Mouse (Mus musculus) liver, embryonic 14.5 days (tissue): ENCODE results near the gene Pllp. TPM values are rescaled to one million over a fixed set of nuclear protein-coding genes. Genes with fewer than 3 reads are reported as not detected.
A peak's percentile ranks its signal among the peaks of the same experiment; 100 is the strongest.

Source experiments
- ATAC-seq: fragments of 200-750 bp; cut with Nextera tagmentation; 2 replicates; pipeline ENCODE4 v1.8.0; 2017; ENCODE audit warnings: moderate number of reproducible peaks, mild to moderate bottlenecking, moderate library complexity; ENCODE audit not compliant: insufficient read depth
- DNase-seq, 3 experiments: peaks; one replicate each; pipeline ENCODE4 v3.0.0-alpha.2; 2012 to 2013; ENCODE audit warnings: low read depth in 3 of 3, low spot score in 3 of 3
- H3K27ac ChIP-seq: fragments of 300-500 bp; sonication (generic); 2 replicates; pipeline ENCODE4 v1.5.1; 2014; ENCODE audit warnings: moderate library complexity, mild to moderate bottlenecking, control low read depth, inconsistent platforms
- H3K27me3 ChIP-seq: fragments of 300-500 bp; sonication (generic); 2 replicates; pipeline ENCODE4 v1.6.1; 2014; ENCODE audit warnings: mild to moderate bottlenecking, low read length, moderate library complexity; ENCODE audit not compliant: control insufficient read depth, insufficient read depth
- H3K36me3 ChIP-seq: fragments of 300-500 bp; sonication (generic); replicated peaks from 2 replicates; pipeline ENCODE4 v1.6.1; 2014; ENCODE audit warnings: low read depth; ENCODE audit not compliant: control insufficient read depth, insufficient read depth
- H3K4me1 ChIP-seq, 2 experiments: fragments of 200-500 bp in 1 of 2; fragments of 300-500 bp in 1 of 2; sonication (generic) in 1 of 2; replicated peaks; 2 replicates each; pipeline ENCODE4 v1.6.1; 2012 to 2014; ENCODE audit warnings: antibody characterized with exemption in 1 of 2, inconsistent platforms in 1 of 2, low read length in 1 of 2; ENCODE audit not compliant: control insufficient read depth in 2 of 2, insufficient read depth in 2 of 2
- H3K4me2 ChIP-seq: fragments of 300-500 bp; sonication (generic); 2 replicates; pipeline ENCODE4 v1.6.1; 2014; ENCODE audit warnings: low read depth, mild to moderate bottlenecking, control low read depth, moderate library complexity
- H3K4me3 ChIP-seq, 2 experiments: fragments of 200-500 bp in 1 of 2; fragments of 300-500 bp in 1 of 2; sonication (generic) in 1 of 2; 2 replicates each; pipeline ENCODE4 v1.5.1; 2012 to 2014; ENCODE audit warnings: low read depth in 2 of 2, low read length in 2 of 2, mild to moderate bottlenecking in 2 of 2, control low read depth in 1 of 2, inconsistent platforms in 1 of 2, moderate library complexity in 1 of 2; ENCODE audit not compliant: insufficient read depth in 1 of 2
- H3K9ac ChIP-seq: fragments of 300-500 bp; sonication (generic); replicated peaks from 2 replicates; pipeline ENCODE4 v1.6.1; 2014; ENCODE audit warnings: mild to moderate bottlenecking, control low read depth, moderate library complexity
- H3K9me3 ChIP-seq: fragments of 300-500 bp; sonication (generic); 2 replicates; pipeline ENCODE4 v1.6.1; 2016; ENCODE audit warnings: low read length, mixed read lengths; ENCODE audit not compliant: control insufficient read depth
- CTCF ChIP-seq: IDR thresholded peaks from 2 replicates; pipeline ENCODE4 v1.5.1; 2016; ENCODE audit warnings: antibody characterized with exemption, low read depth, control low read depth
- EP300 ChIP-seq: IDR thresholded peaks from 2 replicates; pipeline ENCODE4 v1.6.1; 2016; ENCODE audit warnings: antibody characterized with exemption, low read depth
- WGBS: fragments of 180-500 bp; shearing (Covaris S2); extraction: QIAGEN DNeasy Blood & Tissue Kit; methylation state at CpG from one replicate; pipeline ENCODE4 v1.1.7; 2014; ENCODE audit not compliant: insufficient replicate concordance; 5-methylcytosine and 5-hydroxymethylcytosine counted together
- polyA plus RNA-seq, 2 experiments: library from polyadenylated mRNA; depleted of rRNA in 1 of 2; stranded (reverse) in 1 of 2; unstranded in 1 of 2; fragments of >200 nt; fragmentation: Nextera tagmentation in 1 of 2; extraction: Ambion mirVana in 1 of 2; gene quantifications; 2 replicates each; pipeline versions ENCODE4 v1.2.1 to v1.2.3; 2012 to 2014

The Pllp gene
- polyA plus RNA-seq, 2 experiments, result 0.36 to 0.85 TPM

- H3K36me3 ChIP-seq, result peaks cover 20% of the 10 kb centered on the region
- TF ChIP-seq CTCF (no peak), EP300 (no peak)
- 10% methylated on average over 1 of the region's 1 CpGs for WGBS
Observed at GRCm38 (mm10) chr8:94645202-94645601, 50.9 kb downstream of the Pllp start.

GRCm38 (mm10) chr8:94641938-94642337 is 54.1 kb downstream of the Pllp start:
- no peaks in the 10 kb centered on the region for H3K9me3 ChIP-seq
- no peak overlapping the region for H3K9ac ChIP-seq
- no peak overlapping the region for H3K4me2 ChIP-seq
- no peak for DNase-seq
- no peaks in the 10 kb centered on the region for H3K27me3 ChIP-seq
- no peak for ATAC-seq
- H3K27ac ChIP-seq, result no peak overlapping the region
- peak; percentile 13; the same call in 1 of the 2 replicates for TF ChIP-seq CTCF
- no peak for TF ChIP-seq EP300
- peaks cover 29% of the 10 kb centered on the region for H3K36me3 ChIP-seq
- no peaks in the 10 kb centered on the region for H3K4me1 ChIP-seq
- 74% methylated on average over 3 of the region's 3 CpGs for WGBS
- no peak overlapping the region for H3K4me3 ChIP-seq

More at GRCm38 (mm10) chr8:94645202-94645601, 50.9 kb downstream of the Pllp start:
- no peaks in the 10 kb centered on the region for H3K27me3 ChIP-seq
- H3K27ac ChIP-seq, result no peak overlapping the region
- H3K9ac ChIP-seq, result no peak overlapping the region
- no peaks in the 10 kb centered on the region for H3K9me3 ChIP-seq
- no peak for DNase-seq
- H3K4me3 ChIP-seq, result no peak overlapping the region
- no peak overlapping the region for H3K4me2 ChIP-seq
- no peak for ATAC-seq
- H3K4me1 ChIP-seq, result peaks cover 0 to 2% of the 10 kb centered on the region in 2 experiments; a peak in 1 of 4 replicates

GRCm38 (mm10) chr8:94641183-94641582 is 54.9 kb downstream of the Pllp start:
- DNase-seq, result no peak
- Histone ChIP-seq H3K4me3 (no peak overlapping the region), H3K27ac (no peak overlapping the region), H3K36me3 (peaks cover 32% of the 10 kb centered on the region), H3K9ac (no peak overlapping the region), H3K4me1 (no peaks in the 10 kb centered on the region), H3K9me3 (no peaks in the 10 kb centered on the region), H3K4me2 (no peak overlapping the region), H3K27me3 (no peaks in the 10 kb centered on the region)
- WGBS, result 84% methylated on average over 2 of the region's 2 CpGs
- TF ChIP-seq EP300 (no peak), CTCF (no peak)
- ATAC-seq, result no peak

- Histone ChIP-seq H3K4me2 (peak overlapping the region; percentile 31), H3K4me1 (peaks cover 15 to 17% of the 10 kb centered on the region in 2 experiments), H3K9me3 (no peaks in the 10 kb centered on the region), H3K36me3 (peaks cover 18% of the 10 kb centered on the region), H3K27me3 (no peaks in the 10 kb centered on the region), H3K27ac (peak overlapping the region; percentile 46), H3K4me3 (no peak overlapping the region), H3K9ac (no peak overlapping the region)
- DNase-seq (peak; percentile 53 to 61 (median 59)), ATAC-seq (peak; percentile 94)
- peak; percentile 69 for TF ChIP-seq EP300
- TF ChIP-seq CTCF, result no peak
Observed at GRCm38 (mm10) chr8:94634211-94634610, 61.9 kb downstream of the Pllp start.

- DNase-seq (peak; percentile 16 to 23 (median 20)), ATAC-seq (peak; percentile 55)
- WGBS, result 20% methylated on average over 2 of the region's 2 CpGs
- peak overlapping the region; percentile 46 for H3K27ac ChIP-seq
- peak overlapping the region; percentile 31 for H3K4me2 ChIP-seq
- H3K9ac ChIP-seq, result no peak overlapping the region
- H3K4me3 ChIP-seq, result no peak overlapping the region
- peaks cover 18% of the 10 kb centered on the region for H3K36me3 ChIP-seq
- H3K27me3 ChIP-seq, result no peaks in the 10 kb centered on the region
- H3K9me3 ChIP-seq, result no peaks in the 10 kb centered on the region
- TF ChIP-seq CTCF (no peak), EP300 (peak; percentile 55; the same call in 1 of the 2 replicates)
- H3K4me1 ChIP-seq, result peaks cover 15 to 17% of the 10 kb centered on the region in 2 experiments
Observed at GRCm38 (mm10) chr8:94633564-94634194, 62.4 kb downstream of the Pllp start.

Other genes starting within 250 kb of the Pllp start
- 2.3 and 2.6 TPM in 2 replicates for gene Cpne2, start 163.3 kb downstream of the Pllp start, polyA plus RNA-seq (2012; rRNA removed)
- gene Cpne2, start 163.3 kb downstream of the Pllp start, polyA plus RNA-seq (2014; fragmentation: Nextera tagmentation; extraction: Ambion mirVana), result 2.5 and 2.7 TPM in 2 replicates
- 4.0 and 6.2 TPM in 2 replicates for gene Rspry1, start 94.3 kb downstream of the Pllp start, polyA plus RNA-seq (2012; rRNA removed)
- 15.8 and 17.9 TPM in 2 replicates for gene Rspry1, start 94.3 kb downstream of the Pllp start, polyA plus RNA-seq (2014; fragmentation: Nextera tagmentation; extraction: Ambion mirVana)
- gene Fam192a, start 94.3 kb downstream of the Pllp start, polyA plus RNA-seq (2012; rRNA removed), result 11.3 and 16.1 TPM in 2 replicates
- gene Fam192a, start 94.3 kb downstream of the Pllp start, polyA plus RNA-seq (2014; fragmentation: Nextera tagmentation; extraction: Ambion mirVana), result 25.8 and 26.5 TPM in 2 replicates
- 18.2 and 18.6 TPM in 2 replicates for gene Arl2bp, start 29.7 kb downstream of the Pllp start, polyA plus RNA-seq (2012; rRNA removed)
- 11.2 and 12.8 TPM in 2 replicates for gene Arl2bp, start 29.7 kb downstream of the Pllp start, polyA plus RNA-seq (2014; fragmentation: Nextera tagmentation; extraction: Ambion mirVana)
- 0.17 and 0.19 TPM in 2 replicates for gene Ccl22, start 49.3 kb upstream of the Pllp start, polyA plus RNA-seq (2012; rRNA removed)
- 0.22 and 0.45 TPM in 2 replicates for gene Ccl22, start 49.3 kb upstream of the Pllp start, polyA plus RNA-seq (2014; fragmentation: Nextera tagmentation; extraction: Ambion mirVana)
- gene Cx3cl1, start 75.7 kb upstream of the Pllp start, polyA plus RNA-seq (2012; rRNA removed), result 0.11 and 0.12 TPM in 2 replicates
- 0.33 and 0.34 TPM in 2 replicates for gene Cx3cl1, start 75.7 kb upstream of the Pllp start, polyA plus RNA-seq (2014; fragmentation: Nextera tagmentation; extraction: Ambion mirVana)
- gene Ccl17, start 114.2 kb upstream of the Pllp start, polyA plus RNA-seq (2012; rRNA removed), result 0.11 and 0.34 TPM in 2 replicates
- not detected in 2 replicates for gene Ccl17, start 114.2 kb upstream of the Pllp start, polyA plus RNA-seq (2014; fragmentation: Nextera tagmentation; extraction: Ambion mirVana)
- gene Coq9, start 142.0 kb upstream of the Pllp start, polyA plus RNA-seq (2012; rRNA removed), result 38.5 and 39.8 TPM in 2 replicates
- 44.3 and 48.9 TPM in 2 replicates for gene Coq9, start 142.0 kb upstream of the Pllp start, polyA plus RNA-seq (2014; fragmentation: Nextera tagmentation; extraction: Ambion mirVana)
- 20.4 and 23.7 TPM in 2 replicates for gene Ciapin1, start 142.1 kb upstream of the Pllp start, polyA plus RNA-seq (2012; rRNA removed)
- gene Ciapin1, start 142.1 kb upstream of the Pllp start, polyA plus RNA-seq (2014; fragmentation: Nextera tagmentation; extraction: Ambion mirVana), result 38.4 and 46.3 TPM in 2 replicates
- 51.6 and 54.4 TPM in 2 replicates for gene Polr2c, start 161.2 kb upstream of the Pllp start, polyA plus RNA-seq (2012; rRNA removed)
- 73.5 and 82.2 TPM in 2 replicates for gene Polr2c, start 161.2 kb upstream of the Pllp start, polyA plus RNA-seq (2014; fragmentation: Nextera tagmentation; extraction: Ambion mirVana)
- 10.3 and 11.1 TPM in 2 replicates for gene Dok4, start 180.1 kb upstream of the Pllp start, polyA plus RNA-seq (2012; rRNA removed)
- gene Dok4, start 180.1 kb upstream of the Pllp start, polyA plus RNA-seq (2014; fragmentation: Nextera tagmentation; extraction: Ambion mirVana), result 7.2 and 9.6 TPM in 2 replicates
- 2.2 and 2.6 TPM in 2 replicates for gene Ccdc102a, start 221.8 kb upstream of the Pllp start, polyA plus RNA-seq (2012; rRNA removed)
- gene Ccdc102a, start 221.8 kb upstream of the Pllp start, polyA plus RNA-seq (2014; fragmentation: Nextera tagmentation; extraction: Ambion mirVana), result 2.7 and 2.8 TPM in 2 replicates
- 0.45 and 0.54 TPM in 2 replicates for gene Adgrg5, start 227.4 kb upstream of the Pllp start, polyA plus RNA-seq (2012; rRNA removed)
- gene Adgrg5, start 227.4 kb upstream of the Pllp start, polyA plus RNA-seq (2014; fragmentation: Nextera tagmentation; extraction: Ambion mirVana), result 0.14 and 0.67 TPM in 2 replicates